Mouse (Mus musculus): Measurements from ENCODE around the gene Agfg2. TPM values are rescaled to one million over a fixed set of nuclear protein-coding genes. Genes with fewer than 3 reads are reported as not detected.

Gene Agfg2
- polyA plus RNA-seq, 1 experiment from 2014 or later = 23.5 TPM

DNA sequence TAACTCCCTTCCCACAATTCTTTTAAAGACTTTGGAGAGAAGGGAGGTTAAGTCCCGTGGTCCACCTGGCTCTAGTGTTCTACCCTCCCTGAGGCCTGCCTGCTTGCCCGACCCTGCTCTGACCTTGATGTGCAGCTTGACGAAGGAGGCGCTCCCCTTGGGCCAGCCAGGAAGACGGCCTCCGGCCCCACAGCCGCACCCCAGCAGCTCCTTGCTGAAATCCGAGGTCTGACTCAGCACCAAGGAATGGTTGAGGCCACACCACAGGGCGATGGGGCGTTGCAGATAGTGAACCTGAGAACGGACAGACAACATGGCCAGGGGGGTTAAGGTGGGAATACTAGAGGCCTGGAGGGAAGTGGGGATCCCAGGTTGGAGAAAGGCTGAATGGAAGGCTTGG, 71.0 kb downstream of the Agfg2 start, which contains the start of gene Pcolce:
Gene Pcolce (minus strand): TSS at position 235 of the 400 bp plus-strand sequence.
- no peak within 1 kb of the TSS for H3K4me3 ChIP-seq (ENCODE audit: low read depth, low read length)
- H3K4me2 ChIP-seq (ENCODE audit: low read depth, low read length, severe bottlenecking) = no peak within 1 kb of the TSS
- H3K36me3 ChIP-seq (ENCODE audit: control insufficient read depth, insufficient read depth, low read length) = no peaks in the 10 kb centered on the region
- H3K9me3 ChIP-seq (ENCODE audit: control insufficient read depth, low read length) = no peaks in the 10 kb centered on the region
- H3K27ac ChIP-seq (ENCODE audit: low read depth, low read length) = no peak within 1 kb of the TSS
- peaks cover 2% of the 10 kb centered on the region; the same call in 1 of the 2 replicates for H3K4me1 ChIP-seq (replicated peaks; ENCODE audit: control insufficient read depth, insufficient read depth, low read length)
- H3K9ac ChIP-seq (ENCODE audit: low read length) = no peak within 1 kb of the TSS
- ATAC-seq (replicated peaks; ENCODE audit: low FRiP score) (no peak), DNase-seq (ENCODE audit: low spot score) (no peak)
- 68% methylated on average over 11 of the region's 11 CpGs for WGBS
- peaks cover 2% of the 10 kb centered on the region; the same call in 1 of the 2 replicates for H3K27me3 ChIP-seq (ENCODE audit: control insufficient read depth, insufficient read depth, low read length)

DNA sequence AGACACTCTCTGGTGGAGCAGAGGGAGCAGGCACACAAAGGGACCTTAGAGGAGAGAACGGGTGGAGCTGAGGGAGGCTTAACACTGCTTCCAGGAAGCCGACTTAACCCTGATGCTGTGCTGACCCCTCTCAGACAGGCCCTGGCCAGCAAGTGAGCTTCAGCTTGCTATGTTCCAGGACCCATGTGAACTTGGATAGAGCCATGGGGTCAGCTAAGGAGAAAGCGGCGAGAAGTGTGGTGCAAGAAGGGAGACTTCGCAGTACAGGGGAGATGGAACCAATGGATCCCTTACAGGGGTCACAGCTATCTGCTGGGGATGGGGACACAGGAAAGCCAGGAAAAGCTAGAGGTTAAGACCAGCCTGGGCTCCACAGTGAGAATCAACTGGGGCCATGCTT, 71.5 kb downstream of the Agfg2 start:
- Histone ChIP-seq H3K4me1 (replicated peaks; ENCODE audit: control insufficient read depth, insufficient read depth, low read length) (peaks cover 7% of the 10 kb centered on the region), H3K27me3 (ENCODE audit: control insufficient read depth, insufficient read depth, low read length) (peaks cover 2% of the 10 kb centered on the region; the same call in 1 of the 2 replicates), H3K36me3 (ENCODE audit: control insufficient read depth, insufficient read depth, low read length) (no peaks in the 10 kb centered on the region), H3K4me2 (ENCODE audit: low read depth, low read length, severe bottlenecking) (no peak overlapping the region), H3K4me3 (ENCODE audit: low read depth, low read length) (no peak overlapping the region), H3K9ac (ENCODE audit: low read length) (no peak overlapping the region), H3K9me3 (ENCODE audit: control insufficient read depth, low read length) (no peaks in the 10 kb centered on the region), H3K27ac (ENCODE audit: low read depth, low read length) (no peak overlapping the region)
- ATAC-seq (replicated peaks; ENCODE audit: low FRiP score) (no peak), DNase-seq (ENCODE audit: low spot score) (no peak)
- WGBS = 72% methylated on average over 5 of the region's 5 CpGs

GRCm38 (mm10) chr5:137611245-137611602, 73.3 kb downstream of the Agfg2 start:
- Histone ChIP-seq H3K9ac (ENCODE audit: low read length) (no peak overlapping the region), H3K9me3 (ENCODE audit: control insufficient read depth, low read length) (no peaks in the 10 kb centered on the region), H3K27me3 (ENCODE audit: control insufficient read depth, insufficient read depth, low read length) (peaks cover 2% of the 10 kb centered on the region; the same call in 1 of the 2 replicates), H3K4me1 (replicated peaks; ENCODE audit: control insufficient read depth, insufficient read depth, low read length) (peaks cover 8% of the 10 kb centered on the region), H3K4me2 (ENCODE audit: low read depth, low read length, severe bottlenecking) (no peak overlapping the region), H3K27ac (ENCODE audit: low read depth, low read length) (peak overlapping the region; percentile 37), H3K36me3 (ENCODE audit: control insufficient read depth, insufficient read depth, low read length) (no peaks in the 10 kb centered on the region), H3K4me3 (ENCODE audit: low read depth, low read length) (no peak overlapping the region)
- WGBS = 31% methylated on average over 6 of the region's 6 CpGs
- ATAC-seq (replicated peaks; ENCODE audit: low FRiP score) = no peak
- DNase-seq (ENCODE audit: low spot score) = peak; percentile 71

GRCm38 (mm10) chr5:137610548-137611244, 73.8 kb downstream of the Agfg2 start:
- peak; percentile 80 for DNase-seq (ENCODE audit: low spot score)
- 16% methylated on average over 11 of the region's 12 CpGs for WGBS
- Histone ChIP-seq H3K9me3 (ENCODE audit: control insufficient read depth, low read length) (no peaks in the 10 kb centered on the region), H3K36me3 (ENCODE audit: control insufficient read depth, insufficient read depth, low read length) (no peaks in the 10 kb centered on the region), H3K27me3 (ENCODE audit: control insufficient read depth, insufficient read depth, low read length) (peaks cover 2% of the 10 kb centered on the region; the same call in 1 of the 2 replicates), H3K4me1 (replicated peaks; ENCODE audit: control insufficient read depth, insufficient read depth, low read length) (peaks cover 8% of the 10 kb centered on the region), H3K9ac (ENCODE audit: low read length) (no peak overlapping the region; the same call in 1 of the 2 replicates), H3K4me3 (ENCODE audit: low read depth, low read length) (no peak overlapping the region), H3K4me2 (ENCODE audit: low read depth, low read length, severe bottlenecking) (peak overlapping the region; percentile 27; the same call in 1 of the 2 replicates), H3K27ac (ENCODE audit: low read depth, low read length) (peak overlapping the region; percentile 37)
- ATAC-seq (replicated peaks; ENCODE audit: low FRiP score) = no peak

- Histone ChIP-seq H3K4me2 (ENCODE audit: low read depth, low read length, severe bottlenecking) (peak overlapping the region; percentile 27; the same call in 1 of the 2 replicates), H3K4me3 (ENCODE audit: low read depth, low read length) (no peak overlapping the region), H3K9ac (ENCODE audit: low read length) (no peak overlapping the region), H3K27ac (ENCODE audit: low read depth, low read length) (no peak overlapping the region), H3K36me3 (ENCODE audit: control insufficient read depth, insufficient read depth, low read length) (no peaks in the 10 kb centered on the region), H3K4me1 (replicated peaks; ENCODE audit: control insufficient read depth, insufficient read depth, low read length) (peaks cover 8% of the 10 kb centered on the region), H3K9me3 (ENCODE audit: control insufficient read depth, low read length) (no peaks in the 10 kb centered on the region), H3K27me3 (ENCODE audit: control insufficient read depth, insufficient read depth, low read length) (peaks cover 2% of the 10 kb centered on the region; the same call in 1 of the 2 replicates)
- 72% methylated on average over 4 of the region's 4 CpGs for WGBS
- no peak for ATAC-seq (replicated peaks; ENCODE audit: low FRiP score)
- no peak for DNase-seq (ENCODE audit: low spot score)
These were observed 74.5 kb downstream of the Agfg2 start for GRCm38 (mm10) chr5:137610056-137610455.

GRCm38 (mm10) chr5:137609292-137609691, 75.2 kb downstream of the Agfg2 start:
- H3K4me1 ChIP-seq (replicated peaks; ENCODE audit: control insufficient read depth, insufficient read depth, low read length) = peaks cover 8% of the 10 kb centered on the region

DNA sequence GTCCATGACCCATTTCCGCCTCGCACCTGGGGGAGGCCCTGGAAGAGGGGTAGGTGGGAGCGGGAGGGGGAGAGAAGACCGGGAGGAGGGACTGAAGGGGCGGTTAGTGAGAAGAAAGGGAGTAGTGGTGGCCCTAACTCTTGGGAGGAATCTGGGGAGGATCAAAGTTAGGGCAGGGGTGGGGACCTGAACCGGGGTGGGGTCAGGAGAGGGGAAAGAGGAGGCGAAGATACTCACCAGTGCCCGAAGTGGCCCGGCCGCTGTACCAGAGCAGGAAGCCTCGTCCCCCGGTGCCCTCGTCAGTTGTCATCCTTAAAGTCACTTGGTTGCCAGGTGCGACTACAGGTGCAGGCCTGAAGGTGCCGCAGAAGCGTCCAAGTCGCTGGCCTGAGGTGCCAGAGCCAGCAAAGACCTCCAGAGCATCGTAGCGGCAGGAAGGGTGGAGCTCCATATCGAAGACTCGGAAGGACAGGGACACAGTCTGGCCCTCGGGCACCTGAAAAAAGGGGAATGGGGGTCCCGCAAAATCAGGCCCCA, 75.8 kb downstream of the Agfg2 start:
- ATAC-seq (replicated peaks; ENCODE audit: low FRiP score) (no peak), DNase-seq (ENCODE audit: low spot score) (no peak)
- 18% methylated on average over 22 of the region's 23 CpGs for WGBS
- Histone ChIP-seq H3K4me2 (ENCODE audit: low read depth, low read length, severe bottlenecking) (peak overlapping the region; percentile 40), H3K36me3 (ENCODE audit: control insufficient read depth, insufficient read depth, low read length) (no peaks in the 10 kb centered on the region), H3K9ac (ENCODE audit: low read length) (peak overlapping the region; percentile 27), H3K4me1 (replicated peaks; ENCODE audit: control insufficient read depth, insufficient read depth, low read length) (peaks cover 8% of the 10 kb centered on the region), H3K27ac (ENCODE audit: low read depth, low read length) (no peak overlapping the region), H3K4me3 (ENCODE audit: low read depth, low read length) (0 out of 2 replicates have a peak overlapping the region, but pooled peaks have one; percentile 5), H3K27me3 (ENCODE audit: control insufficient read depth, insufficient read depth, low read length) (peaks cover 2% of the 10 kb centered on the region; the same call in 1 of the 2 replicates), H3K9me3 (ENCODE audit: control insufficient read depth, low read length) (no peaks in the 10 kb centered on the region)

More at GRCm38 (mm10) chr5:137609292-137609691, 75.2 kb downstream of the Agfg2 start:
- Histone ChIP-seq H3K9me3 (ENCODE audit: control insufficient read depth, low read length) (no peaks in the 10 kb centered on the region), H3K27me3 (ENCODE audit: control insufficient read depth, insufficient read depth, low read length) (peaks cover 2% of the 10 kb centered on the region; the same call in 1 of the 2 replicates), H3K4me2 (ENCODE audit: low read depth, low read length, severe bottlenecking) (no peak overlapping the region), H3K9ac (ENCODE audit: low read length) (no peak overlapping the region), H3K27ac (ENCODE audit: low read depth, low read length) (no peak overlapping the region), H3K36me3 (ENCODE audit: control insufficient read depth, insufficient read depth, low read length) (no peaks in the 10 kb centered on the region), H3K4me3 (ENCODE audit: low read depth, low read length) (no peak overlapping the region)
- DNase-seq (ENCODE audit: low spot score) (no peak), ATAC-seq (replicated peaks; ENCODE audit: low FRiP score) (no peak)
- 59% methylated on average over 3 of the region's 3 CpGs for WGBS

DNA sequence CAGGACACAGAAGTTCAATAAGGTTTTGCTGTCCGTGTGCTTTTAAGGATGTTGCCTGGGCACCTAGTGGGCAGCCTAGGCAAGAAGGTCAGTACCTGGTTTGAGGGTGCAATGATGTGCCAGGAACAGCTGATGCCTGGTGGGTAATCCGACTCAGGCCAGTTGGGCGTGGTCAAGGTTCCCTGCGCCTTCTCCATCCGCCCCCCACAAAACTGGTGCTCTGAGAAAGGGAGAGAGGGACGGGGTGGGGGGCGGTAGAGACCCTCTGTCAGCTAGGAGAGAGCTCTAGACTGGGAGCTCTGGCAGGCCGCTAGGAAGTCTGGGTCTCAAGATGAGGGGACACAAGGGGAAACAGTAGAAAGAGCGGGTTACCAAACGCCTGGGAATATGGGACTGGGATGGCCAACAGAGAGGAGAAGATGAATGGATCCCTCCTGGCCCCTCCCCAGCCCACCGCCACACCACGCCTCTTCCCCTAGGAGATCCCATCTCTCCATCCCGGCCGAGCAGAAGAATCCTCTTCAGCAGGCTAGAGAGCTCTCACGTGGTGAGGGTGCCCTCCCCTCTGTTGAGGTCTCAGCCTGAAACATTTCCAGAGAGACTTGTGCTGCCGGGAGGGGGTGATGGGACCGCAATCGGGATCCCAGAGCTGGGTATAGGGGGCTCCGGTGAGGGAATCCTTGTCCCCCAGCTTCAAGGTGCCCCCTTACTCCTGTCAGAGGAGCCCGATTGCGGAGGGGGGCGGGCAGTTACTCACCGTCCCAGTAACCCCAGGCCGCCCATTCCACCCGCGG, 76.5 kb downstream of the Agfg2 start:
- H3K4me3 ChIP-seq (ENCODE audit: low read depth, low read length) = 0 out of 2 replicates have a peak overlapping the region, but pooled peaks have one; percentile 5
- peaks cover 2% of the 10 kb centered on the region; the same call in 1 of the 2 replicates for H3K27me3 ChIP-seq (ENCODE audit: control insufficient read depth, insufficient read depth, low read length)
- no peak for ATAC-seq (replicated peaks; ENCODE audit: low FRiP score)
- peak overlapping the region; percentile 27 for H3K9ac ChIP-seq (ENCODE audit: low read length)
- H3K4me2 ChIP-seq (ENCODE audit: low read depth, low read length, severe bottlenecking) = peak overlapping the region; percentile 40
- no peaks in the 10 kb centered on the region for H3K9me3 ChIP-seq (ENCODE audit: control insufficient read depth, low read length)
- 6% methylated on average over 24 of the region's 26 CpGs for WGBS
- H3K4me1 ChIP-seq (replicated peaks; ENCODE audit: control insufficient read depth, insufficient read depth, low read length) = peaks cover 8% of the 10 kb centered on the region
- H3K27ac ChIP-seq (ENCODE audit: low read depth, low read length) = no peak overlapping the region
- DNase-seq (ENCODE audit: low spot score) = no peak
- no peaks in the 10 kb centered on the region for H3K36me3 ChIP-seq (ENCODE audit: control insufficient read depth, insufficient read depth, low read length)

Measured in forebrain, embryonic 11.5 days (tissue).